Mouse (Mus musculus): Measurements from ENCODE around the gene Pnkp.

The Pnkp gene

DNA sequence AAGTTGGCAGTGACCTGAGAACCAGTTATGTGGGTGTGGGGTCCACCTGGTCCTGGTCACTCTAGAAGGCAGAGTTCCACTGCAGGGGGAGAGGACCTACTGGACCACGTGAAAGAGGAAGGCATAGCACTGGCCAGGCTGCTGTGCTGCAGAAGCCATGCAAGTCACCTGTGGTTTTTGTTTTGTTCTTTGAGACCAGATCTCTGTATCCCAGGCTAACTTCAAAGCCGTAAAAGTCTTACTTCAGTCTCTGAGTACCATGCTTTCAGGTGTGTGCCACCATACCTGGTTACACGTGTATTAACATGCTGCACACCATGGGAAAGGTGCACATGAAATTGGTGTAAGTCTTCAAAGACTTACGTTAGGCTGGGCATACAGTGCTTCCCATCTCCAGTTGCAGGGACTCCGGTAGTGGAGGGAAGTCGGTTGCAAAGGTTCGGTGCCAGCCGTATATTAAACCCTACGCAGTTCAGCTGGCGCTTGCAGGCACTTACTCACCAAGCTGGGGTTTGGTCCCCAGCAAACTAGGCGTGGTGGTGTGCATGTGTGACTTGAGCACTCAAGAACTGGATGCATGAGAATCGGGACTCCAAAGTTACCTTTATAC lies 5.2 kb upstream of the Pnkp start:
- intact Hi-C loops (cut with DNase I), result no loop called here

DNA sequence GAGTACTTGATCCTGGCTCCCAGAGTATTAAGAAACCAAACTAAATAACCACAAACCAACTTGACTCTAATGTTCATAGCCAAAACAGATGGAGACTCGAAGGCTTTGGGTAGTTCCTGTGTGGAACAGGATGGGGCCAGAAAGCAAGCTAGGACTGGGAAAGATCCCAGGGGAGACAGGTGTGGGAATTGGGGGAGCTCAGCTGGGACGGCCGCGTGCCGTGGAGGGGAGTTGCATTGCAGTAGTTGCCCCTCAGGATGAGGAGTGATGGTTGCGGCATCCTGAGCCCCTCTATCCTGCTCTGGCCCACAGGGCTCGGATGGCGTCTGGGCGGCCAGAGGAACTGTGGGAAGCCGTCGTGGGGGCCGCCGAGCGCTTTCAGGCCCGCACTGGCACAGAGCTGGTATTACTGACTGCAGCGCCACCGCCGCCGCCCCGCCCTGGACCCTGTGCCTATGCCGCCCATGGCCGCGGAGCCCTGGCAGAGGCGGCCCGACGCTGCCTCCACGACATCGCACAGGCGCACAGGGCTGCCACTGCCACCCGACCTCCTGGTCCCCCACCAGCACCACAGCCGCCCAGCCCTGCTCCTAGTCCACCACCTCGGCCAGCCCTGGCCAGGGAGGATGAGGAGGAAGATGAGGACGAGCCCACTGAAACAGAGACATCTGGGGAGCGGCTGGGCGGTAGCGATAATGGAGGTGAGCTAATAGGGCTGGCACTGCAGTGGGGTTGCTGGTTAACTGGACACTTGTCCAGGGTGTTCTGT lies 4.5 kb upstream of the Pnkp start:
- intact Hi-C loops (cut with DNase I), result no loop called here

DNA sequence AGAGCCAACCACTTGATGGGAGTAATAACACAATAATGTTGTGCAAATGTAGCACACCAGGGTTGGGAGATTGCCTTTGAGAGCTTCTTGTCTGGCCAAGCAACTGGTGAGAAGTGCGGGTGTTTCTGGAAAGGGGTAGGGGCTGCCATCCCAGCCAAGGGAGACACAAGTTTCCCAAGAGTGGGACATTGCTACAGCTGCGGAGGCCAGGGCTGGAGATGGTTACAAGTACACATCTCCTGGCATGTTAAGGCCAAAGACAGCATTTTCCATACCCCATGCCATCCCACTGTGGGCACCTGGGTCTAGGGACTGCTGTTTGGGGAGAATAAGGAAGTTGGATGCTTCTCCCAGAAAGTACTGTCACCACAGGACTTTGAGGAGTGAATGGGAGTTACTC lies 3.9 kb upstream of the Pnkp start:
- intact Hi-C loops (cut with DNase I), result no loop called here

DNA sequence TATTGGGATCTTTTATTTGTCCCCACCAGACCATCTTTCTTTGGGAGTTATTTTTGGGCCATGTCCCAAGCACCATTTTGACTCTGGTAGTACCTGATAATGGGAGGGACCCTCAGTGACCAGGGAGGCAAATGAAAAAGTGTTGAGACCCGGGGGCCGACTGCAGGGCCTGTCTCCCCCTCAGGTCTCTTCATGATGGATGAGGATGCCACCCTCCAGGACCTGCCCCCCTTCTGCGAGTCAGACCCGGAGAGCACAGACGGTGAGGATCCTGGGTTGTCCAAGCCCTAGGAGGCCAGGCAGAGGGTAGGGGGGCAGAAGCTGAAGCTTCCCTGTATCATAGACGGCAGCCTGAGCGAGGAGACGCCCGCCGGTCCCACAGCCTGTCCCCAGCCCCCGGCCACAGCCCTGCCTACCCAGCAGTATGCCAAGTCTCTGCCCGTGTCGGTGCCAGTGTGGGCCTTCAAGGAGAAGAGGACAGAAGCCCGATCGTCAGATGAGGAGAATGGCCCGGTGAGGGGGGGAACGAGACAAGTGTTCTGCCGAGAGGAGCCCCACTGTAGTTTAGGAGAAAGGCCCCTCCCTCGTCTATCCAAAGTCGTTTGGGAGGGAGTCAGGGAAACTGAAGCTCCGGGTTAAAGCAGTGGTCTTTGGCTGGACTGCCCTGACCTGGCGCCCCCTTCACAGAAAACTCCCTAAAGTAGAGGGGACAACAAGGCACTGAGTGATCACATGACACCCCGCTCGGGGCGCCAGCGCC lies 3.2 kb upstream of the Pnkp start:
- intact Hi-C loops (cut with DNase I), result no loop called here

DNA sequence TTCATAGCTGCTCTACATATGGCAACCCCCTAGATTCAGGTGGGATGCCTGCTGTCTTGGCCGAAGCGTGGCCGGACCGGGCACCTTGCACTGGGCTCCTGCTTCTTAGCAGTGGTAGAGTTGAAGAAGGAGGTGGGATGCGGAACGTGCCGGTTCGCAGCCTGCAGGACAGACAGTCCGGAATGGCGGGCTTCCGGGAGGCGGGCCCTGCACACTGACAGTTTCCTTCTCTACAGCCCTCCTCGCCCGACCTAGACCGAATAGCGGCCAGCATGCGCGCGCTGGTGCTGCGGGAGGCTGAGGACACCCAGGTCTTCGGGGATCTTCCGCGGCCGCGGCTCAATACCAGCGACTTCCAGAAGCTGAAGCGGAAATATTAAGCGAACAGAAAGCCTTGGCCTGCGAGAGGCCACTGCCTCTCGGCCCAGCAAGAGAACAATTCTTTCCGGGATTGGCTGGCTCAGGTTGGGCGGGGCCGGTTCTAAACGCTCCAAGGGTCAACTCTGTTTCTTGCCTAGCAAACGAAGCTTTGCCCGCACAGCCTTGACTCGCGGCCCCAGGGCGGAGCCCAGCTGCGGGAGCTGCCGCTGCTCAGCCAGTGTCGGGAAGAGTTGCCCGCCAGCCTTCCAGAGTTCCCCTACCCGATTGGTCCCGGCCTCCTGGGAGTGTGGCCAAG lies 2.4 kb upstream of the Pnkp start:
- intact Hi-C loops (cut with DNase I), result loop anchor here (5.0 kb wide), 1 partner anchor 38 kb away; the partner anchor contains the start of gene Med25

DNA sequence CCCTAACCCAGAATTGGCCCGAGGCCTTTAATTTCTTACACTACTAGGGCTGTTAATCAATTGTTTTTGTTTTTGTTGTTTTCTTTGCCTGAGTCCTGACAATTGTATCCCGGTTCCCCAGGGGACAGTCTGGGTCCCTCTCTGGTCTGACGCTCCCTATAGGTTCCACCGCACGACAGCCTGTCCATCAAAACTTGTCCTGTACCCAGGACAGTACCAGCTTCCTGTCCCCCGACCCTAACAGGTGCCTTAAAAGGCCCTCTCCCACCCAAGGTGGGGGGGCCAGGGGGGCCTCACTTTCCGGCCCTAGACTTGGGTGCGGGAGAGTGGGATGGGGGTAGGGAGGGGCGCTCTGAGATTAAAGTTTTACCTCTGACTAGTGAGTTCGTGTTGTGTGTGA lies 1.9 kb upstream of the Pnkp start:
- intact Hi-C loops (cut with DNase I), result loop anchor here (5.0 kb wide), 1 partner anchor 37 kb away; the partner anchor contains the start of gene Med25

DNA sequence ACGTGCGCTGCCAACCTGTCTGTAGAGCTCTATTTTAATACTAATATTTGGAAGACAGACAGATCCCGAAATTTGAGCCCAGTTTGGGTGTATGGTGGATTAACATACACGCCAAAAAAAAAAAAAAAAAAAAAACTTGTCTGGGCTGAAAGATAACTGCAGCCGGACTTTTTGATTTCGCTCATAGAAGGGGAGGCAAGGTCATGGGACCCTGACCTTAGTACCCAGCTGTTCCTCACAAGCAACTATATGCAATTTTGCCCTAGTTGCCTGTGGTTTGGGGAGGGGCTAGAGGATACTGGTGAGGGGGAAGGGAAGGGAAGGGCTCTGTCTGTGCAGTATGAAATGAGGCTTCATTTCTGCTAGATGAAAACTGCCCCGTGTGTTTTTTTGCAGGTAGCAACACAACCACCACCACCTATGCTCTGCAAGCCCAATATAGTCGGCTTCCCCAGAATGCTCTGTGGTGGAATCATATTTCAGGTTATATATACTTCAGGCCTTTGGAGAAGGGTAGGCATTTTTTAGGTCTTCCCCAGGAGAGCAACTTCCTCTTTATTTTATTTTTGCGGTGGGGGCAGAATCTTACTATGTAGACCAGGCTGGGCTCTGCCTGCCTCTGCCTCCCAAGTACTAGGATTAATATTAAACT lies 548 bp upstream of the Pnkp start:
- intact Hi-C loops (cut with DNase I), result loop anchor here (5.0 kb wide), 1 partner anchor 36 kb away; the partner anchor contains the start of gene Med25

DNA sequence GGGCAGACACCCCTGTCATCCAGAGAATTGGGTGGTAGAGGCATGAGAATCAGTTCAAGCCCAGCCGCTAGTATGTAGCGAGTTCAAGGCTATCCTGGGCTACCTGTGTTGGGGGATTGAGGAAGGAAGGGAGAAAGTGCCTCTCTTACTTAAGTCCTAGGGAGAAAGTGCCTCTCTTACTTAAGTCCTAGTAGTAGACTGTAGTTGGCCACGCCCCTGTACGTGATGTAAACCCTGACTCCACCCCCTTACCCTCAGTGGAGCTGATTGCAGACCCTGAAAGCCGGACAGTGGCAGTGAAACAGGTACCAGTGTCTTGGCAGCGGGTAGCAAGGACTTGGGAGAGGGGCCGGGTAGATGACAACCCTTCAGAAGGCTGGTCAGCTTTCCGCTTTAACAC lies 966 bp downstream of the Pnkp start:
- intact Hi-C loops (cut with DNase I), result loop anchor here (5.0 kb wide), 1 partner anchor 34 kb away; the partner anchor contains the start of gene Med25

DNA sequence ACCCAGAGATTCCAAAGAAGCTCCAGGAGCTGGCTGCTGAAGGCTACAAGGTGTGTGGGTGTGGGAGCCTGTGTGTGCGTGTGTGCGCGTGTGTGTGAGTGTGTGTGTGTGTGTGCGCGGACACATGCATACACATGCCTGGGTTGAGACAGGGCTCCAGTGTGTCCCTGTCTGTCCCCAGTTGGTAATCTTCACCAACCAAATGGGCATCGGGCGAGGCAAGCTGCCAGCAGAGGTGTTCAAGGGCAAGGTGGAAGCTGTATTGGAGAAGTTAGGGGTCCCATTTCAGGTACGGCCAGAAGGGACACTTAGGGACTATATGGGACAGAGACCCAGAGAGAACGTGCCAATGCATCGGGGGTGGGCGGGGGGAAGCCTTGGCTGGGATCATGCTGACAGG lies 3.0 kb downstream of the Pnkp start:
- intact Hi-C loops (cut with DNase I), result loop anchor here (5.0 kb wide), 1 partner anchor 32 kb away; the partner anchor contains the start of gene Med25

DNA sequence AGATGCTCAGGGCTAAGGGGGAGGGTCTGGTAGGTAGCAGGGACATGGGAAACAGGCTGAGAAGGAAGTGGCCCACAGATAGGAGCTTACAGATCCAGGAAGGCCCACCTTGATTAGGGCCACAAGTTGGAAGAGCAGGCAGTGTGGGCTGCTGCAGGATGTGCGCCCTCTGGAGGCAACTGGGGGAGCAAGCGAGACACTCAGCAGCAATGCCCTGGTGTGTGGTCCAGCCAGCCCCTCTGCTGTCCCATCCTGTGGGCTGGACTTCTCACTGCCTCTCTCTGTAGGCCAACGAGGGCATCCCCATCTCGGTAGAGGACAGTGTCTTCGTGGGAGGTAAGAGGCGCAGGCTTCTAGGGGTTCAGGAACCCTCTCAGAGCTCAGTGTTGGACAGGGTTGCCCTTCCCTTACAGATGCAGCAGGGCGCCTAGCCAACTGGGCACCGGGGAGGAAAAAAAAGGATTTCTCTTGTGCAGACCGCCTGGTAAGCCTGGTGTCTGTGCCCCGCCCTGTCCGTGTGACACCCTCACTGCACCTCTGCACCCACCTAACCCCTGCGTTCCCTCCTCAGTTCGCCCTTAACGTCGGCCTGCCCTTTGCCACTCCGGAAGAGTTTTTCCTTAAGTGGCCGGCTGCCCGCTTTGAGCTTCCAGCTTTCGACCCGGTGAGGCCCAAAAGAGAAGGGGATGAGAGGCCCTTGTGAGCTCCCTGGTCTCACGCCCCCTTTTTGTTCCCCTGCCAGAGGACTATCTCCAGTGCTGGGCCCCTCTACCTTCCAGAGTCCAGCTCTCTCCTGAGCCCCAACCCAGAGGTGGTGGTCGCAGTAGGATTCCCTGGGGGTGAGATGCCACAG lies 3.9 kb downstream of the Pnkp start:
- intact Hi-C loops (cut with DNase I), result no loop called here

DNA sequence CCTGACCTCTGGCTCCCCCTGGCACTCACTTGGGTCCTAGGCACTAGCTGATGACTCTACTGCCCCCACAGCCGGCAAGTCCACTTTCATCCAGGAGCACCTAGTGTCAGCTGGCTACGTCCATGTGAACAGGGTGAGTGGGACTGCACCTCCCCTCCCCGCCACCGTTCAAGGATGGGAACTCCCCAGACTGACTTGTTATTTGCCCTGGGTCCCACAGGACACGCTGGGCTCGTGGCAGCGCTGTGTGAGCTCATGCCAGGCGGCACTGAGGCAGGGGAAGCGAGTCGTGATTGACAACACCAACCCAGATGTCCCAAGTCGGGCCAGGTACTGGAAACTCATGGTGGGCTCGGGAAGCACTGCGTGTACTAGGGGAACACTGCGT lies 4.5 kb downstream of the Pnkp start:
- intact Hi-C loops (cut with DNase I), result no loop called here

DNA sequence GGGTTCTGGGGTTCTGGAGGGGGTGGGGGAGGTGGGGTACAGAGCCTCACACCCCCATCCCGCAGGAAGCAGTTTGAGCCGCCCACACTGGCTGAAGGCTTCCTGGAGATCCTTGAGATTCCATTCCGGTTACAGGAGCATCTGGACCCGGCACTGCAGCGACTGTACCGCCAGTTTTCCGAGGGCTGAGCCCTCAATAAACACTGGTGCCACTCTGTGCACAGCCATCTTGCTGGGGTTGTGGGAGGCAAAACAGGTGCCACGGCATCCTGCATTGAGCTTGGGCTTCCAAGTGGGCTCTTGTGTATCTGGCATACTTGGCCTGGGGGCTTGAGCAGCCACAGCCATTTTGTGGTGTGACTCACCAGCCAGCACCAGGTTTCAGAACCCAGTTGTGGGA lies 5.5 kb downstream of the Pnkp start:
- intact Hi-C loops (cut with DNase I), result no loop called here

DNA sequence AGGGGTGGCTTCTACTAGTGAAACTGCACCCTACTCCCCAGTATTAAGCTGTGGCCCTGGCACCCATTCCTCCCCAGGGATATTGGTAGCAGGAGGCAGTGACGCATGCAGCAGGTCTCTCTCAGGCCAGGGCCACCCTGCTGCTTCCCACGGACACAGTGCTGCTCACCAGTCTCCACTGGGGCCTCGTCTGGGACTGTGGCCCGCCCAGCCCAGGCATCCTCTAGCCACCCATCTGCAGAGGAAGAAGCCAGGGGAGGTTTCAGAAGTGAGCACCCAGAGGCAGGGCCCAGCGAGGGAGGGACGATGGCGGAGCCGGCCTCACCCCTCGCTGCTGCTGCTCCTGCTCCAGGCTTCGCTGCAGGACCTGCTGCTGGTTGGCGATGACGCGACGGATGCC lies 6.3 kb downstream of the Pnkp start:
- intact Hi-C loops (cut with DNase I), result no loop called here

DNA sequence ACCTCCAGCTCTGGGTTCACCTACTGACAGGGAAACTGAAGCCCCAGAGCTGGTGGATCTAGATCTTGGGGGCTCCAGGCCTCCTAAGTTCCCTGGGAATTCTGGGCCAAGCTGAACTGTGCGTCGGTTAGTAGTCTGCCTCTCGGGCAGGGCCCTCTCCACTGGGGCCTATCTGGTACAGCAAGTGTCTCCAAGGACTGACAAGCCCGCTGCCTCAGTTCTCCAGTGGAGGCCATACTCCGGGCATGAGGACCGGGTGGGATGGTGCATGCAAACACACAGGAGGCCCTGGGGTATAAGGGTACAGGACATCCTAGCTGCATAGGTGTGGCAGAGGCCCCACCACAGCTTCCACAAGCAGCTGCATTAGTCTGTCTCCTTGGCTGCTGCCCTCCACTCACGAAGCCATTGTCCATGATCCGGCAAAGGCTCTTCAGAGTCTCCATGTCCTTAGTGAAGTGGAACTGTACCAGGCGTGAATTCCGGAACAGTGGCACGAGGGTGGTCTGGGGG lies 7.1 kb downstream of the Pnkp start:
- intact Hi-C loops (cut with DNase I), result no loop called here

DNA sequence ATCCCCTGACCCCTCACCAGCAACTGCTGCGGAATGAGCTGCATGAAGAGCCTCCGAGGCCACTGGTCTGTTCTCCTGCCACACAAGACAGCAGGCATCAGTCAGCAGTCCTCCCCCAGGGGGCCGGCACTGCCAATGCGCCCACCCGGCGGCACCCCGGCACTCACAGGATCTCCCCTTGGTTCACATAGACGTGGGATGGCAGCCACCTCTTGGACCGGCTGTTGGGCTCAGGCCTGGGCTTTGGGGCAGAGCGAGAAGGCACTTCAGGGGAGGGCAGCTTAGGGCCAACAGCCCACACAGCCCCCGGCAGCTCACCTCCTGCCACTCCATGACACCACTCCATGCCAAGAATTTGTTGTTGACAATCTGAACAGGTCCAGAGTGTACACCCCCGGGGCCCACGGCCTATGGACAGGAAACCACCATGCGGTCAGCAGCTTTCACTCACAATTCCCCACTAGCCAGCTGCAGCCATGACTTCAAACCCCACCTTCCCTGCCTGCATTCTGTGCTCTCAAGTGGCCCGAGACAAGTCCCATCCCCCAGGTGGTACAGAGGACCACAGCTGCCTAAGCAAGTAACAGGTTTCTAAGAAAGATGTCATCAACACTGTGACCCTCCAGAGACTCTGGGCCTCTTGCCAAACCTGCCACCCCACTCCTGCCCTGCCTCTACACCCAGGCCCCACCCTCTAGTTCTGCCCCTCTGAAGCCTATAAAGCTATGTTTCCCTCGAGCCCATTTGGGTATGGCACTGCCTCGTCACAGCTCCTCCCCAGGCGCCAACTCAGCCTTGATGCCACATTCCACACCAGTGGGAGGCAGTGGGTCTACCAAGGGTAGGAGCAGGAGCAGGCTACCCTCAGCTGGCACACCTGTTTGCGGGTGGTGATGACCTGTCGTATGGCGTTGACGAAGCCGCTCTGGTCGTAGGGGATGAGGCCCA lies 7.9 kb downstream of the Pnkp start:
- intact Hi-C loops (cut with DNase I), result no loop called here

DNA sequence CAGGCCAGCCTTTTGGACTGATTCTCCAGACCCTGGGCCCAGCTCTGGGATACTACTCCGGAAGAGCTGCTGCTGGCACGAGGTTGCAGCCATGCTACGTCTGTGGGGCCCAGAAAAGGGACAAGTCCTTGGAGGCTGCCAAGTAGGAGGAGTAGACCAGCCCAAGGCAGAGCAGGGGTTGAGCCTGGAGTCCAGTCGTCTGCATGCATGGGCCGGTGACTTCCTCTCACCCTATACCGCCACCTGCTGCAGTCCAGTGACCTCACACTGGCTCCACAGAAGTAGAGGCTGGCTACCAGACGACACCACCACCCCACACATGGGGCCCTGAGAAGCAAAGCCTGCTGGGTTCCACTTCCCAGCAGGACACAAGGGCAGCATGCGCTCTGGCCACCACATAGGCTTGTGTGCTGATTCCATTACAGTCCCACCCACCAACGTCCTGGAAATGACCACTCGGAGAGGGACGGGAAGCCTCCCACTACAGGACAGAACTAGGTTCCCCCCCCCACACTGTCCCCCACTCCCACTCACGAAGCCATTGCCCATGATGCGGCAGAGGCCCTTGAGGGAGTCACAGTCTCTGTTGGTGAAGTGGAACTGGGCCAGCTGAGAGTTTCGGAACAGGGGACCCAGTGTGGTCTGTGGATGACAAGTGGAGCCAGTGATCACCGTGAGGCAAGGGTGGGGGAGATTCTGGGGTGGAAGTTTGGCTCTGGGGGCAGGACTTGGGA lies 9.5 kb downstream of the Pnkp start:
- intact Hi-C loops (cut with DNase I), result no loop called here

DNA sequence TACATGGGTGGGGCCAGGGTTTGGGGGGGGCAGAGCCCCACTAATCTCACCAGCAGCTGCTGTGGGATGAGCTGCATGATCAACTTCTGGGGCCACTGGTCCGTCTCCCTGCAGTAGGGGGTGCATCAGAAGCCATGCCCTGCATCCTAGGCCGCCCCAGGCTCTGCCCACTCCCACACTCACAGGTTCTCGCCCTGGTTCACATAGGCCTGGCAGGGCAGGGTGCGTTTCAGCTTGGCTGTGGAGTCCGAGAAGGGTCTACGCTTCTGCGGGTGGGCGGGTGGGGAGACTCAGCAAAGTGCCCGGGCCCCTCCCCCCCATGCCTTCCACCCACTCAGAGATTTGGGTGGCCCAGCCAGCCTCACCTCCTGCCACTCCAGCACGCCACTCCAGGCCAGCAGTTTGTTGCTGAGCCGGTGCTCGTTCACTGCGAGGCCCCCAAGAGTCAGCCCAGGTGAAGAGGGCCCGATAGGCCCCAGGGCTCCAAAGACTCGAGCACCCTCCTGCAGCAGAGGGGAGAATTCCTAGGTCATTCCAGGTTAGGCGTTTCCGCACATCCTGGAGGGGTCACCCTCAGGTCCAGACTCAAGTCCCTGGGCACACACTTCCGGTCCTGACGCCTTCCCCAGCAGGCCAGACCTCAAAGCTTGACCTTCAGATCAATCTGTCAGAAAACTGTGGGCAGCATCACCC lies 10.2 kb downstream of the Pnkp start:
- intact Hi-C loops (cut with DNase I), result no loop called here

All from adrenal gland (tissue).